Mouse (Mus musculus): ENCODE results near the gene Srpx2.
A peak's percentile ranks its signal among the peaks of the same experiment; 100 is the strongest.

Srpx2 gene

DNA sequence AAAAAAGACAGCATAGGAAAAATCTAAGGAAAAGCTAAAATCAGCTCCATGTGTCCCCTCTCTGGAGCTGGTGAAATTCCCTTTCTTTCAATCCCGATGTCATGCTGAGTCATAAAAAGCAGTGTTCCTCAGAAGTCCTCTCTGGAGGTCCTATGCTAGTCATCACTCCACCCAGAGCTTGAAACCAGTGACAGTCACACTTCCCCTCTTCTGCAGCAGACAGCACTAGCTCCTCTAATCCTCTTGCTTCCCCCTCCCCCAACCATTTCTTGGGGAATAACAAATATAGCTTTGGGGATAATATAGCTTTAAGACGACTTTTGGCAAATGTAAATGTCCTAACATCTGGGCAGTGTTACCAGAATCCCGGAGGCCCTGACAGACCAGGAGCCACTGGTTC, at the start of gene Srpx2:
TSS of gene Srpx2 (plus strand) at position 166 of the 400 bp plus-strand sequence.
- no peak for DNase-seq

- DNase-seq, result no peak
Observed at GRCm38 (mm10) chrX:133869743-133870142, 38.5 kb upstream of the Srpx2 start.

DNA sequence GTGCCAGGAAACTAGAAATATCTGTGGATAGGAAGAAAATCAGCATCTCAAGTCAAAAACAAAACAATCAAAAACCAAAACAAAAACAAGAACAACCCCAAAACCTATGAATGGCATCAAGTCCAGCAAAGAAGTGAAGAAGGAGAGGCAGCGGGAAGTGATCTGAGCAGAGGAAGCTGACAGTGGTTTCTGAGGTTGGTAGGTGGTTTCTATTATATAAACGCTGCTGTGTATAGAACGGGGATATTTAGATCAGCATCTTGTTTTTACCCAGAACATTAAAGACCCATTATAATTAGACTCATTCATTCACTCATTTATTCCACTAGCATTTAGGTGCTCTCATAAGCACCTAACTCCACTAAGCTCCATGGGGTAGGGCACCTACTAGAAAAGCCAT, 20.9 kb upstream of the Srpx2 start:
- no peak for DNase-seq

DNA sequence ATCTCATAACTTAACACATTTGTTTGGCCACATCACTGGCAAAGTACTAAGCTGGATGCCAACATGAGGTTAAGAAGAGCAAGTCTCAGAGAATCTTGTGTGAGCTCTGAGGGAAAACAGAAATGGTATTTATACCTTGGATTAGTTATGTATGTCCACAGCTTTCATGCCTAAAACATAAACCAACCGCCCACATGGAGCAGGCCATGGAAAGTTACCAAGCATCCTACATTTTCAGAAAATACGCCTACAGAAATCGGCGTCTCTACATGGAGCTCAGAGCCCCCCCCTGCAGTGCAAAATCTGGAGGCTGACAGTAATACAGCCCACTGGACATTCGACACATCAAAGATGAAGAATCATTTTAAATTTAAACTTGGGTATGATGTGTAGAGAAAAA, 20.1 kb upstream of the Srpx2 start:
- DNase-seq, result no peak

DNA sequence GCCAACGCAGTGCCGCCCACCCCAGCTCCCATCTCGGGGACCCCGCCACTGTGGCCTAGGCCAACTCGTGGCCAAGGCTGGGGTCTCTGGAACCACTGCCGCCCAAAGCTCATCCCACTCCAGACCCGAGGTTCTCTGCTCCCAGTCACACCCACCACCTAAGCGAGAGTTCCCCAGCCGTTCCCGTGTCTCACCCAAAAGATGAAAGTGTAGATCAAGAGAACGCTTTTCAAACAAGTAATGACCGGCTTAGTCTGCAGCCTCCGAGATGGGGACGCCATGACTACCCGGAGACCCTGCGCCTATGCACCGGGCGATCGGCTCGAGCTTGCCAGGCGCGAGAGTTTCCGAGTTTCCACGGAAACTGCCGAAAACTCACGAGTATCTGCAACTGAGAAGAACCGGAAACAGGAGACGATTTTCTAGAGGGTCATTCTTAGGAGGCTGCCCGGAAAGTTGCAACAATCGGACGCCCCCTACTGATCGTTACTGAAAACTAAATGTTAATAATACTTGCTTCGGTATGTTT, 10.1 kb upstream of the Srpx2 start, which contains the start of gene Tspan6:
TSS of gene Tspan6 (minus strand) at position 416 of the 529 bp plus-strand sequence.
- peak; percentile 59 for DNase-seq

DNA sequence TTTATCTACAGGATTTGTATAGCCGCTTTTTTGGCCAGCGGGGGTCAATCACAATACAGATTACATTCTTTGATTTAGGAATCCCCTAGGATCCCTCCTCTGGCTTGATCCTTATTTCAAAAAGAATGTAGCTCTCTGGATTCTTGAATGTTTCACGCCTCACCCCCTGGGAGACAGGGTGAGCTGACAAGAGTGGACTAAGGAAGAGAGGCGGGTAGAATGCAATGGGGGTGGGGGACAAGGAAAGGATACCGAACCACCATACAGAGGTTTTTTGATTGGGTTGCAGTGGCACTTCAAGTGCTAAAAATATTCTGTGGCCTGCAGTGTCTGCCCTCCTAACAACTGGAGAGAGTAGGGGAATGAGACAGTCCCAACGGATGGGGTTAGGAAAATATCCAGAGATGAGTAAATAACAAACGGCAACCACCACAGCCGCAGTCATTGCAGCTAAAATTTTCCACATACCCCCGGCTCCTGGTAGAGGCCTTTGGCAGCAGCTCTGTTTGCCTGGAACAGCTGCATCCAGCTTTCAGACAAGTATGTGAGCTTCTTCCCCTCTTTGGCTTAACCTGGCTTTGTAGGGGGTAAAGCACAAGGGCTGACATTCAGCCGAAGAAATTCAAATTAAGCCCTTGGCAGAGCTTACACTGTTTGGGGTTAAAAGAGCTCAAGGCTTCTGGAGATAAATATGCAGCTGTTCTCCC, 3.3 kb downstream of the Srpx2 start:
- DNase-seq, result no peak

- DNase-seq, result no peak
Observed at GRCm38 (mm10) chrX:133913006-133913405, 4.8 kb downstream of the Srpx2 start.

DNA sequence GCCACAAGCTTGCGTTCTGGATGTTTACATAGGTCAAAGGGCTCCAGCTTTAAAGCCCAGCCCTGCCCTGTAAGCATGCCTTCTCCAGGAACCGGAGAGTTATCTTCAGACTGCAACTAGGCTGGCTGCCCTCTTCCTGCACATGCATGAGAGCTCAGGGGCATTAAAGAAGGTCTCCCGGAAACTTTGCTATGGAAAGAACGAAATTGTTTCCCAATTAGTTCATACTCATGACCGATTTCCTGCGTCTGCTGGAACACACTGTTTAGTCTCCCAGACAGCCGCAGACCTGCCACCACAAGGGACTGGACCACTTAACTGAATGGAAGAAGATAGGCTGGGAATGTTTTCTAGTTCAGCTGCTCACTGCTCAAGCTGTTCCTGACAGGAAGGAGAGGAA, 6.0 kb downstream of the Srpx2 start:
- no peak for DNase-seq

DNA sequence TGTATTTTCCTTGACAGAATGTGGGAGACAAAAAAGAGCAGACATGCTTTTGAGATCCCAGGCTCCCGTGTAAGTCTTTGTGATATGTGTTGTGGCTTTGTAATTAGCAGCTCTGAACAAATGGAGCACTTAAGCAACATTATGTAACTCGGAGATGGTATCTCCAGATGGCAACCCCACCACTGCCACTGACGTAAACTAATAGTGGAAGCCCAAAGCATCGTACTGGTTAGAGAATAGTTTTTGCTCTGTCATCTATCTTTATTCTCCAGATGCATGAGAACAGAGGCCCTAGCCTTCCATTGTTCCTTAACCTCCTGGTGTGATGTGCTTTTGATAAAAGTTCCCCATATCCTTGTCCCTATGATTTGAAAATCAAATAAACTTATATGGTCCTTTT, 13.0 kb downstream of the Srpx2 start:
- no peak for DNase-seq

DNA sequence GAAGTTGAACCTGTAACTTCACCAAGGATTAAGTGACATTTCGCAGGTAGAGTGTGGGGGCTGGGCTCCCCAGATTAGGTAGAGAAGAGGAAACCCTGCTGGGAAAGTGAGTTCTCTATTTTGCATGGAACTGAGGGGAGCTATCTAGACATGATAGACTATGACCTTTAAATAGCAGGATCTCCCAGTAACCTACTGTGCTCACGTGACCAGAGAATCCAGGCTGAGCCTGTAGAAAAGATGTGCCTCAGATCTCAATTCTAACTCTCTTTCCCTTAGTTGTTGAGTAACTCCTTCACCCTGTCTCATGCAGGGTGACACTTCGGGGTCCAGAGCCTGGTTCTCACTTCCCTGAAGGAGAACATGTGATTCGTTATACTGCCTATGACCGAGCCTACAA, 18.5 kb downstream of the Srpx2 start:
- DNase-seq, result no peak

- DNase-seq, result no peak
Observed at GRCm38 (mm10) chrX:133931302-133932013, 23.2 kb downstream of the Srpx2 start.

GRCm38 (mm10) chrX:133936605-133937225, 28.5 kb downstream of the Srpx2 start:
- no peak for DNase-seq

DNA sequence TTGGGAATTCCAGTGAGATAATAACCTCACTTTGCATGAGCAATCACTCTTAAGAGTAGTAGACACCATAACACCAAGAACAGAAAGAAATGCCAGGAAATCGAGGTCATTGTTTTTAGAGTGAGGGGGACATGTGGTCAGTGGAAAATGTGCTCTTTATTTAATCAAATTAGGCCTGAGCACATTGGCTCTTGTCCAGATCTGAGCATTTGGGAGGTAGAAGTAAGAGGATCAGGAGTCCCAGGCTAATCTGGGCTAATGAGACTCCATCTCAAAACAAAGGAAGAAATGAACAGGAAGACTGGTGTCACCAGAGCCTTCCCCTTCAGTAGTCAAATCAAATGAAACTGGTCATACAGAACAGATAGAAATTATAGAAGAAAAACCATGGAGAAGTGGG, 31.3 kb downstream of the Srpx2 start:
- no peak for DNase-seq

DNA sequence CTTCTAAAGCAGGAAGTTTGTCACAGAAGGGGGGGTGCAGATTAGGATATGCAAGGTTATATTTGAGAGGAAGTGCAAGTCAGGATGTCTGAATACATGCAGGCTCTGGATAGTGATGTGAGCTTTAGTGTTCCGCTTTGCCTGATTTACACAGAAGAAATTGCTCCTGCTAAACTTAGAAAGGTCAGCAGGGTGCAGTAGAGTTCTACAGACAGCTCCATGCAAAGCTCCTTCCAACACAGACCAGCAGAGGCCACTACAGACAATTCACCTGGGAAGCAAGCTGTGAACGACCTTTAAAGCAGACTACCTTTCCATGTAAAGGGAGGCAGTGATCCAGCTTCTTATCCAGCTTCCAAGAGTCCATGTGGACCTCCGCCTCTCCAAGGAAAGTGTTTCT, 39.2 kb downstream of the Srpx2 start:
- peak; percentile 28 for DNase-seq

DNA sequence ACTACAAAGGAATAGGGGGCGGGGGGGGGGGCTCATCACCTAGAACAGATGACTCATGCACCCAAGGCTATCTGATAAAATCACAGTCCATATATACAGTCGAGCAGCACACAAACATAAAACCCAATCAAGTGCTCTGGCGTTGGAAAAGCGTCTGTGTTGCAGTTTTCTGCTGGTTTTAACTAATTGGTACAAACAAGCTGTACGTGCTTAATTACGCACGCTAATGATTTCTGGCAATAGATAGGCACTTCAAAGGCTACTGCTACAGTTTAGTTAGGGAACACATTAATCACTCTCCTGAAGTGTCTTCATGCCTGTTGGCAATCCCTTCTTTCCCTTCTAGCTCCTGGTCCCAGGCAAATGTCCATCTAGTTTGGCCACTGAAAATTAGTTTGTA, 46.4 kb downstream of the Srpx2 start:
- DNase-seq, result no peak

DNA sequence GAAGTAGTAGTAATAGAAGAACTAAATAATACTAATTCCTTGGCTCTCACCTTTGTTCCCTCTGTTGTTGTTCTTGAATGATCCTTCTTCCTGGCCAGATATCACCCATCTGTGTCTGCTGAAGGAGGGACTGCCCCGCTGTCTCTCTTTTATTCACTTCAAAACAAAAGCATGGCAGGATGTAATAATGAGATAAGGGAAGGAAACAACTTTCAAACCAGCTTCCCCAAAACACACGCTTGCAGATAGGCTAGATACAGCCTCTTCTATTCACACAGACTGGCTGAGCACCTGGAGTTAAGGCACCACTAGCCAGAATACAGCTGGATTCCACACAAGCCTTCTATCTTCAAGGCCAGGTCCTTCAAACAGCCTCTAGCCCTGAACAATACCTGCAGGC, 52.4 kb downstream of the Srpx2 start:
- no peak for DNase-seq

- no peak for DNase-seq
Observed at GRCm38 (mm10) chrX:133964615-133965014, 56.4 kb downstream of the Srpx2 start.

- no peak for DNase-seq
Observed at GRCm38 (mm10) chrX:133981231-133982002, 73.2 kb downstream of the Srpx2 start, which contains the start of gene Sytl4. Gene Sytl4 (minus strand): TSS chrX:133981812.

Data from cerebellum, adult 11 months (tissue).